14 mouse cellular contexts compared by ENCODE assay signal in the genomic region with DNA sequence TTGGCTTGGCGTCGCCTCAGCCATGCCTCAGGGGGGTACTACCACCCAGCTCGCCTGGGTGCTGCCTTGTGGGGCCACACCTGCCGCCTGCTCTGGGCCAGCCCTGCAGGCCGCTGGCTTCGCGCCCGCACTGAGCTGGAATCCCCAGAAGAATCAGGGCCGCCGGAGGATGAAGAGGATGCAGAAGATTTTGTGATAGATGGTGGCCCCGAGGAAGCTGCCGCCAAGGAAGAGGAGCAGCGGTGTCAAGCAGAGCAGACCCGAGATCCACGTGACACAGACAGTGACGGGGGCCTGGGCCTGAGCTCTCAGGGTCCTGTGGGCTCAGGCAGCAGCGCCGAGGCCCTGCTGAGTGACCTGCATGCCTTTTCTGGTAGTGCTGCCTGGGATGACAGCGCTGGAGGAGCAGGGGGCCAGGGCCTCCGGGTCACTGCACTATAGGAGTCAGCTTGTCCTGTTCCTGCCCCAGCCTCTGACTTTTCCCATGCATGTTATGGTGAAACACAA. TPM values are rescaled to one million over a fixed set of nuclear protein-coding genes. Genes with fewer than 3 reads are reported as not detected.
DNase-seq lines count a peak whose midpoint lies in the region; ATAC-seq and TF ChIP-seq lines count a peak whose summit lies in the region.
"Had no signal": no experiment of that assay in that cellular context is flagged by ENCODE, and none has a peak within 500 bp of the region (broad histone marks: within the 10 kb centered on the region; RNA-seq: fewer than 3 reads in every experiment).

No protein-coding gene starts in this region.

- TF ChIP-seq CTCF in G1E (IDR thresholded peaks at IDR 0.05; ENCODE audit: low read depth, low read length) = no peak

- WGBS in heart, embryonic 15.5 days = 69% methylated on average over 20 of the region's 20 CpGs
- WGBS in midbrain, embryonic 12.5 days = 74% methylated on average over 20 of the region's 20 CpGs
- 63% methylated on average over 20 of the region's 20 CpGs for WGBS in midbrain, embryonic 16.5 days
- 71% methylated on average over 20 of the region's 20 CpGs for WGBS in liver, embryonic 13.5 days (ENCODE audit: insufficient replicate concordance)

- ATAC-seq in heart, embryonic 15.5 days (replicated peaks; ENCODE audit: insufficient number of reproducible peaks, insufficient read depth, low FRiP score, low read depth) = no peak
- ATAC-seq in midbrain, embryonic 12.5 days (ENCODE audit: low FRiP score, low read depth) = no peak
- ATAC-seq in midbrain, embryonic 16.5 days = no peak
- no peak for ATAC-seq in G1E (ENCODE audit: extremely low read depth, insufficient number of reproducible peaks, low FRiP score, poor library complexity, severe bottlenecking)
- no peak for ATAC-seq in liver, embryonic 13.5 days (ENCODE audit: low read depth)

- peaks cover 52% of the 10 kb centered on the region for H3K36me3 ChIP-seq in heart, embryonic 15.5 days
- H3K36me3 ChIP-seq in midbrain, embryonic 12.5 days = peaks cover 67% of the 10 kb centered on the region
- H3K36me3 ChIP-seq in midbrain, embryonic 16.5 days (ENCODE audit: control insufficient read depth, insufficient read depth, low read length) = peaks cover 30% of the 10 kb centered on the region
- H3K36me3 ChIP-seq in G1E (replicated peaks) = peaks cover 98% of the 10 kb centered on the region
- H3K36me3 ChIP-seq in liver, embryonic 13.5 days = peaks cover 80% of the 10 kb centered on the region

- peak overlapping the region; percentile 17; the same call in 1 of the 2 replicates for H3K4me3 ChIP-seq in heart, embryonic 15.5 days
- H3K4me3 ChIP-seq in midbrain, embryonic 12.5 days = no peak overlapping the region
- H3K4me3 ChIP-seq in midbrain, embryonic 16.5 days (ENCODE audit: low read depth, low read length) = no peak overlapping the region
- H3K4me3 ChIP-seq in G1E (ENCODE audit: low read depth, low read length) = peak overlapping the region; percentile 34; the same call in 1 of the 2 replicates
- no peak overlapping the region for H3K4me3 ChIP-seq in liver, embryonic 13.5 days (replicated peaks)
- H3K4me3 ChIP-seq: gastrocnemius, adult 2 months; limb, embryonic 15.5 days had no signal

- no peak overlapping the region for H3K27ac ChIP-seq in heart, embryonic 15.5 days
- H3K27ac ChIP-seq in midbrain, embryonic 12.5 days (replicated peaks) = no peak overlapping the region
- no peak overlapping the region for H3K27ac ChIP-seq in midbrain, embryonic 16.5 days (ENCODE audit: low read length)
- 0 out of 2 replicates have a peak overlapping the region, but pooled peaks have one; percentile 55 for H3K27ac ChIP-seq in liver, embryonic 13.5 days
- H3K27ac ChIP-seq: gastrocnemius, adult 2 months; limb, embryonic 15.5 days; macrophage had no signal

- H3K9me3 ChIP-seq in heart, embryonic 15.5 days (replicated peaks) = no peaks in the 10 kb centered on the region
- H3K9me3 ChIP-seq in midbrain, embryonic 12.5 days = no peaks in the 10 kb centered on the region
- no peaks in the 10 kb centered on the region for H3K9me3 ChIP-seq in midbrain, embryonic 16.5 days (replicated peaks; ENCODE audit: control insufficient read depth, low read length, poor library complexity, severe bottlenecking)
- H3K9me3 ChIP-seq in G1E (replicated peaks) = no peaks in the 10 kb centered on the region
- no peaks in the 10 kb centered on the region for H3K9me3 ChIP-seq in liver, embryonic 13.5 days (replicated peaks)
- H3K9me3 ChIP-seq: limb, embryonic 15.5 days had no signal

- H3K4me2 ChIP-seq in heart, embryonic 15.5 days = no peak overlapping the region
- H3K4me2 ChIP-seq in midbrain, embryonic 12.5 days (replicated peaks) = no peak overlapping the region
- no peak overlapping the region for H3K4me2 ChIP-seq in midbrain, embryonic 16.5 days (ENCODE audit: low read length)
- 0 out of 2 replicates have a peak overlapping the region, but pooled peaks have one; percentile 41 for H3K4me2 ChIP-seq in liver, embryonic 13.5 days
- H3K4me2 ChIP-seq: limb, embryonic 15.5 days had no signal

- DNase-seq in heart, adult 18-20 months = no peak
- DNase-seq in G1E (ENCODE audit: low spot score) = no peak
- no peak for DNase-seq in liver, embryonic 13.5 days
- DNase-seq in adrenal gland, adult 8-10 months = no peak
- no peak for DNase-seq in B cell, adult 2 months
- DNase-seq: adrenal gland, postnatal 14 days; gastrocnemius, adult 2 months had no signal

- no peaks in the 10 kb centered on the region for H3K27me3 ChIP-seq in heart, embryonic 15.5 days
- H3K27me3 ChIP-seq in midbrain, embryonic 12.5 days = no peaks in the 10 kb centered on the region
- no peaks in the 10 kb centered on the region for H3K27me3 ChIP-seq in midbrain, embryonic 16.5 days (ENCODE audit: control insufficient read depth, insufficient read depth, low read depth, low read length)
- H3K27me3 ChIP-seq in G1E (ENCODE audit: insufficient read depth, low read length) = no peaks in the 10 kb centered on the region
- no peaks in the 10 kb centered on the region for H3K27me3 ChIP-seq in liver, embryonic 13.5 days
- H3K27me3 ChIP-seq: limb, embryonic 15.5 days had no signal

- no peak overlapping the region for H3K9ac ChIP-seq in heart, embryonic 15.5 days
- 0 out of 2 replicates have a peak overlapping the region, but pooled peaks have one; percentile 0 for H3K9ac ChIP-seq in midbrain, embryonic 12.5 days (replicated peaks)
- H3K9ac ChIP-seq in midbrain, embryonic 16.5 days (ENCODE audit: low read depth, low read length) = no peak overlapping the region
- no peak overlapping the region for H3K9ac ChIP-seq in liver, embryonic 13.5 days
- H3K9ac ChIP-seq: limb, embryonic 15.5 days had no signal

- H3K4me1 ChIP-seq in heart, embryonic 15.5 days (replicated peaks) = peaks cover 18% of the 10 kb centered on the region
- no peaks in the 10 kb centered on the region; the same call in 1 of the 2 replicates for H3K4me1 ChIP-seq in midbrain, embryonic 12.5 days
- H3K4me1 ChIP-seq in midbrain, embryonic 16.5 days (ENCODE audit: control insufficient read depth, insufficient read depth, low read length) = no peaks in the 10 kb centered on the region
- peaks cover 48% of the 10 kb centered on the region for H3K4me1 ChIP-seq in G1E (ENCODE audit: insufficient read depth, low read depth, low read length)
- H3K4me1 ChIP-seq in liver, embryonic 13.5 days (replicated peaks) = peaks cover 43% of the 10 kb centered on the region
- H3K4me1 ChIP-seq: limb, embryonic 15.5 days had no signal

RNA-seq across cellular contexts. Expression of gene Ptprcap, which starts 2.7 kb away (rescaled TPM):
- polyA plus RNA-seq in heart, embryonic 15.5 days (2015; fragmentation: Nextera tagmentation; extraction: Ambion mirVana) = 3.6 and 33.8 TPM in 2 replicates
- 1 to 10 TPM in 1 of 2 experiments, under 1 TPM in 1; 0.69 to 8.4 TPM for total RNA-seq in heart, adult 18-20 months (2021)
- 0.42 and 0.71 TPM in 2 replicates for polyA plus RNA-seq in midbrain, embryonic 12.5 days (2016; fragmentation: Nextera tagmentation; extraction: Ambion mirVana)
- 0.28 TPM in 1 of 2 replicates, not detected in the other for polyA plus RNA-seq in midbrain, embryonic 16.5 days (2015; fragmentation: Nextera tagmentation; extraction: Ambion mirVana)
- total RNA-seq in G1E (2014; fragmentation: Nextera tagmentation) (88.5 and 107 TPM in 2 replicates), G1E (2017) (34.6 and 52.7 TPM in 2 replicates)
- 261 and 272 TPM in 2 replicates for polyA plus RNA-seq in G1E (2012)
- polyA plus RNA-seq in liver, embryonic 13.5 days (2015; fragmentation: Nextera tagmentation; extraction: Ambion mirVana) = 18.8 and 21.3 TPM in 2 replicates
- 1 to 10 TPM; 2.2 to 4.4 (median 3.4) TPM for total RNA-seq in adrenal gland, adult 8-10 months (2022)

RNA-seq across cellular contexts. Expression of gene Rps6kb2, which starts 7.0 kb away (rescaled TPM):
- 42.2 and 46.1 TPM in 2 replicates for polyA plus RNA-seq in heart, embryonic 15.5 days (2015; fragmentation: Nextera tagmentation; extraction: Ambion mirVana)
- 10 to 100 TPM; 13.1 to 17.1 TPM for total RNA-seq in heart, adult 18-20 months (2021)
- 62.8 and 63.3 TPM in 2 replicates for polyA plus RNA-seq in midbrain, embryonic 12.5 days (2016; fragmentation: Nextera tagmentation; extraction: Ambion mirVana)
- 52.7 and 58.0 TPM in 2 replicates for polyA plus RNA-seq in midbrain, embryonic 16.5 days (2015; fragmentation: Nextera tagmentation; extraction: Ambion mirVana)
- total RNA-seq in G1E (2014; fragmentation: Nextera tagmentation) = 23.1 and 31.5 TPM in 2 replicates
- 16.1 and 23.6 TPM in 2 replicates for total RNA-seq in G1E (2017)
- 73.4 and 78.6 TPM in 2 replicates for polyA plus RNA-seq in G1E (2012)
- 30.0 and 34.2 TPM in 2 replicates for polyA plus RNA-seq in liver, embryonic 13.5 days (2015; fragmentation: Nextera tagmentation; extraction: Ambion mirVana)
- 10 to 100 TPM; 29.2 to 53.0 (median 46.7) TPM for total RNA-seq in adrenal gland, adult 8-10 months (2022)

RNA-seq across cellular contexts. Expression of gene Coro1b, which starts 7.7 kb away (rescaled TPM):
- 114 and 137 TPM in 2 replicates for polyA plus RNA-seq in heart, embryonic 15.5 days (2015; fragmentation: Nextera tagmentation; extraction: Ambion mirVana)
- 10 to 100 TPM; 38.3 to 47.6 TPM for total RNA-seq in heart, adult 18-20 months (2021)
- 121 and 133 TPM in 2 replicates for polyA plus RNA-seq in midbrain, embryonic 12.5 days (2016; fragmentation: Nextera tagmentation; extraction: Ambion mirVana)
- 102 and 119 TPM in 2 replicates for polyA plus RNA-seq in midbrain, embryonic 16.5 days (2015; fragmentation: Nextera tagmentation; extraction: Ambion mirVana)
- total RNA-seq in G1E (2014; fragmentation: Nextera tagmentation) = 325 and 345 TPM in 2 replicates
- total RNA-seq in G1E (2017) = 157 and 189 TPM in 2 replicates
- 134 and 177 TPM in 2 replicates for polyA plus RNA-seq in G1E (2012)
- polyA plus RNA-seq in liver, embryonic 13.5 days (2015; fragmentation: Nextera tagmentation; extraction: Ambion mirVana) = 70.7 and 72.6 TPM in 2 replicates
- 100 to 1,000 TPM; 174 to 210 (median 184) TPM for total RNA-seq in adrenal gland, adult 8-10 months (2022)

RNA-seq across cellular contexts. Expression of gene Cabp4, which starts 12.3 kb away (rescaled TPM):
- not detected in 2 replicates for polyA plus RNA-seq in heart, embryonic 15.5 days (2015; fragmentation: Nextera tagmentation; extraction: Ambion mirVana)
- under 1 TPM; 0.12 to 0.13 TPM for total RNA-seq in heart, adult 18-20 months (2021)
- 0.12 and 0.14 TPM in 2 replicates for polyA plus RNA-seq in midbrain, embryonic 12.5 days (2016; fragmentation: Nextera tagmentation; extraction: Ambion mirVana)
- polyA plus RNA-seq in midbrain, embryonic 16.5 days (2015; fragmentation: Nextera tagmentation; extraction: Ambion mirVana) = 0.24 and 0.48 TPM in 2 replicates
- total RNA-seq in G1E (2014; fragmentation: Nextera tagmentation) (0.75 TPM in 1 of 2 replicates, not detected in the other), G1E (2017) (0.11 TPM in 1 of 2 replicates, not detected in the other)
- polyA plus RNA-seq in G1E (2012) = 0.03 TPM in 1 of 2 replicates, not detected in the other
- 0.07 and 0.13 TPM in 2 replicates for polyA plus RNA-seq in liver, embryonic 13.5 days (2015; fragmentation: Nextera tagmentation; extraction: Ambion mirVana)
- total RNA-seq in adrenal gland, adult 8-10 months (2022) = under 1 TPM; 0.23 to 0.59 (median 0.39) TPM
- total RNA-seq: common myeloid progenitor, adult 5-6 weeks; gastrocnemius, adult 2 months had no signal
- polyA plus RNA-seq: macrophage had no signal

RNA-seq across cellular contexts. Expression of gene Gpr152, which starts 16.5 kb away (rescaled TPM):
- 0.04 TPM in 1 of 2 replicates, not detected in the other for polyA plus RNA-seq in heart, embryonic 15.5 days (2015; fragmentation: Nextera tagmentation; extraction: Ambion mirVana)
- total RNA-seq in heart, adult 18-20 months (2021) = under 1 TPM in 1 of 2 experiments, not detected in 1; 0.08 TPM
- not detected in 2 replicates for polyA plus RNA-seq in midbrain, embryonic 12.5 days (2016; fragmentation: Nextera tagmentation; extraction: Ambion mirVana)
- polyA plus RNA-seq in midbrain, embryonic 16.5 days (2015; fragmentation: Nextera tagmentation; extraction: Ambion mirVana) = 0.09 TPM in 1 of 2 replicates, not detected in the other
- total RNA-seq in G1E (2014; fragmentation: Nextera tagmentation) (not detected in 2 replicates), G1E (2017) (0.11 TPM in 1 of 2 replicates, not detected in the other)
- not detected in 2 replicates for polyA plus RNA-seq in G1E (2012)
- polyA plus RNA-seq in liver, embryonic 13.5 days (2015; fragmentation: Nextera tagmentation; extraction: Ambion mirVana) = 0.02 TPM in 1 of 2 replicates, not detected in the other
- under 1 TPM in 2 of 4 experiments, not detected in 2; 0.06 to 0.08 TPM for total RNA-seq in adrenal gland, adult 8-10 months (2022)
- total RNA-seq: adrenal gland, postnatal 14 days; common myeloid progenitor, adult 5-6 weeks; gastrocnemius, adult 2 months; layer of hippocampus, postnatal 10 days had no signal
- polyA plus RNA-seq: limb, embryonic 15.5 days; macrophage had no signal

Comparison
In these comparisons a context has a peak if more than half of its experiments do, and no peak if none do; other contexts are left out.
1. H3K4me3 ChIP-seq: peak in heart, embryonic 15.5 days (single experiment) and G1E (single experiment); none in midbrain, embryonic 12.5 days (single experiment), midbrain, embryonic 16.5 days (single experiment) and liver, embryonic 13.5 days (single experiment).